Mouse (Mus musculus) liver, adult 10 weeks (tissue): ENCODE data around the gene Pfpl. TPM values are rescaled to one million over a fixed set of nuclear protein-coding genes. Genes with fewer than 3 reads are reported as not detected.

Experiments used
- polyA plus RNA-seq: library from polyadenylated mRNA; stranded (reverse); fragments of 350-450 nt; fragmentation: Illumina TruSeq; extraction: RNeasy Lipid Tissue Mini Kit (QIAGEN cat#74804); gene quantifications from one replicate; pipeline ENCODE4 v1.2.3, GENCODE M21; 2014; ENCODE audit warnings: low read depth, low replicate concordance

Gene Pfpl
- polyA plus RNA-seq, result not detected

DNA sequence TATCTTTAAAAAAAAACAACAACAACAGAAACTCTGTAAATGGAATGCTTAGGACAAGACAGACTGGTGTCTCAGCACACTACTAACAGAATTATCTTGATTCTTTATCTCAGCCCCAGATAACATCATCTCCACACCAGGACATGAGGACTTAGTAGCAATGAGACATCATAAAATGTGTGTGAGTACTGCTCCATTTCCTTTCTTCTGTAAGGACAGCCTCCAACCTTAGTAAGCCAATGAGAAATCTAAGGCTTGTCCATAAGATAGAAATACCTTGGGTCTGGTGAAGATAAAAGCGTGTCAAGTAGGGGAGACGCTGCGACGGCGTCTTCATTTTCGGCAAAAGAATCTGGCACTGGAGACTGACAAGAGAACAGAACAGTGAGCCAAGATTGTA is at the start of gene Pfpl:
TSS of gene Pfpl (plus strand) at position 301 of the 400 bp plus-strand sequence.

DNA sequence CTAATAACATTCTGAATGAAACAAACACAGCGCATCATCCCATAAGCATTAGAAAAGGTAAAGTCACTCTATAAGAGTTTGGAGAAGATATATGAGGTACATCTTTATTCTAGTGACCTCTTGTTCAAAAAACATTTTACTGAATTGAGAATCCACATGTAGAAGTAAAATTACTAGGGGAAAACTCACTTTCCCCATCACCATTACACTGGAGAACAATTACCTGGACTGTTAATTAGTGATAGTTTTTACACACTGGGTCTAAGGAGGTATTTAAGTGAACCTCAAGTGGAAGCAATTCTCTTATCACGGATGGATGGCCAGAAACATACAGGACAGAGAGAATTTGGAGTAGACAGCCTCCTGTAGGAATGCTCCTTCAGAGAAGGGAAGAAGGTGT is 40.7 kb upstream of the Pfpl start, which contains the start of gene Olfr1440:
TSS of gene Olfr1440 (plus strand) at position 301 of the 400 bp plus-strand sequence.

GRCm38 (mm10) chr19:12417361-12417760 is 10.3 kb upstream of the Pfpl start, which contains the start of gene Olfr1441:
Olfr1441 (plus strand) TSS chr19:12417433.

DNA sequence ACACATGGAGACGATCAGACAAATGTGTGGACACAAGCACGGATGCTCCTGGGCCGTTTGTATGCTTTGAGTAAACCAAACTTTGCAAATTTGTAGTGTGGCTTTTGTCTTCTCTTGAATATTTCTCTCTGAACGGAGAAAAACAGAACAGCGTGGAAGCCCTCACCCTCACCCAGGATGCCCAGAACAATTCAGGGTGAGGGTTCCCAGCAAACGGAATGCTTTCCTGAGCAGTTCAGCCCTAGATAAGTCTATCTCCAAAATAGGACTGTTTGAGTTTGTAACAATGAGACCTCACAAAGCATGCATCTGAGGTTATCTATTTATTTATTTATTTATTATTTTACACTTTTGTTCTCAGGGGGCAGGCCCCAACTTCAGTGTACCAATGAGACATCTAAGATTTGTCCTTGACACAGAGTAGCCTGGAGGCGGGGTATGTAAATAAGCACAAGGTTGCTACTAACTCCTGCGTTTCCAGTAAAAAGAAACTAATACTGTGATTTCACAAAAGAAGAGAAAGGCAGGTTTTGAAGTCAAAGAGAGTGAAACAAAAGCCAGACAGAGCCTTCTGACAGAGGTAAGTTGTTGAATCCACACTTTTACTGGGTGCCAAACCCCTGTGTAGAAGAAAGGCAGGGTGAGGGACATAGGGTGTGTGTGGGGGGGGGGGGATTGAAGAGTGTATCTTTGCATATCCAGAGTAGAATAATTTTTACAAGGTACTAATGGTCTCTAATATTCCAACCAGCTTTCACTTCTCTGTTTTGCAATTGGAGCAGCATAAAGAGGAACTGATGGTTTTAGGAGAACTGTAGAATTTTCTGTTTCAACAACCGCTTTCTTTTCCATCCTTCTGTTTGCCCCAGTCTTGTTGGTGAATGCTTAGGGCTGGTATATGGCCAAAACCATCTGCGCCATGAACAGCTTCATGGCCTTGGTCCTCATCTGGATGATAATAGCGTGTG is 32.9 kb downstream of the Pfpl start, which contains the start of gene Mpeg1:
TSS of gene Mpeg1 (plus strand) at position 498 of the 968 bp plus-strand sequence.

Other genes with a start within 250 kb of the Pfpl start
- not detected for gene Olfr1431, start 227.3 kb upstream of the Pfpl start, polyA plus RNA-seq
- gene Olfr1432, start 195.3 kb upstream of the Pfpl start, polyA plus RNA-seq, result not detected
- gene Olfr262, start 186.2 kb upstream of the Pfpl start, polyA plus RNA-seq, result not detected
- not detected for gene Olfr235, start 166.9 kb upstream of the Pfpl start, polyA plus RNA-seq
- gene Olfr1434, start 148.1 kb upstream of the Pfpl start, polyA plus RNA-seq, result not detected
- gene Olfr1436, start 128.8 kb upstream of the Pfpl start, polyA plus RNA-seq, result not detected
- gene Olfr1437, start 102.8 kb upstream of the Pfpl start, polyA plus RNA-seq, result not detected
- not detected for gene Olfr1438-ps1, start 92.0 kb upstream of the Pfpl start, polyA plus RNA-seq
- gene Olfr1440, start 40.6 kb upstream of the Pfpl start, polyA plus RNA-seq, result not detected
- gene Olfr1441, start 10.5 kb upstream of the Pfpl start, polyA plus RNA-seq, result not detected
- gene Mpeg1, start 32.9 kb downstream of the Pfpl start, polyA plus RNA-seq, result 37.5 TPM
- gene Dtx4, start 73.5 kb downstream of the Pfpl start, polyA plus RNA-seq, result 8.9 TPM
- gene Fam111a, start 117.8 kb downstream of the Pfpl start, polyA plus RNA-seq, result 5.5 TPM
- 491 TPM for gene Gm4952, start 172.1 kb downstream of the Pfpl start, polyA plus RNA-seq
- 1,308 TPM for gene Glyat, start 205.4 kb downstream of the Pfpl start, polyA plus RNA-seq
- 0.53 TPM for gene Olfr1442, start 242.5 kb downstream of the Pfpl start, polyA plus RNA-seq